Mouse (Mus musculus): ENCODE measurements around the gene Lypd6.

DNA sequence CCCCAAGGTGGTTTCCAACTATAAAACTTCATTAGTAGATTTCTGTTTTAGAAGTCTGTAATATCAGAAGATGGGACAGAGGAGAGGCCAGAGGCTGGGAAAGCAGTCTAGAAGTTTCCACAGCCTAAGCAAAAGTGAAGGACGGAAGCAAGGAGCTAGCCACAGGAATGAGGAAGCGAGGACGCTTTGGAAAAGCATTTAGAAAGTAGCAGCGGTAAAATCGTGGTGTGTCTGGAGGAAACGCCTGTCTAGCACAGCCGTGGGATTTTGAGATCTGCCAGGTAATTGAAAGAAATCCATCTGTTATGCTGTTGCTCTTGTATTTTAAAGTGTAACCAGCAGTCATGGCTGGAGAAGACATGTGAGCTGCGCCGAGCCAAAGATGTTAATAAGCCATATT, 81.1 kb downstream of the Lypd6 start:
- TF ChIP-seq GATA1 (IDR thresholded peaks at IDR 0.05; ENCODE audit: borderline replicate concordance, low read length) = no peak
- no peak for TF ChIP-seq FLI1 (IDR thresholded peaks at IDR 0.05; ENCODE audit: low read length)

Data from megakaryocyte, embryonic 14.5 days (primary cell).